Mouse (Mus musculus) heart, postnatal 0 days (tissue): Measurements from ENCODE around the gene Rhbdd3.

Source experiments
- CTCF ChIP-seq: IDR thresholded peaks from 2 replicates; pipeline ENCODE4 v1.5.1; 2016; ENCODE audit warnings: antibody characterized with exemption, control low read depth, low read depth
- EP300 ChIP-seq: IDR thresholded peaks from 2 replicates; pipeline ENCODE4 v1.6.1; 2016; ENCODE audit warnings: antibody characterized with exemption, low read depth

- TF ChIP-seq CTCF (no peak), EP300 (no peak)
These were observed 46.4 kb upstream of the Rhbdd3 start for GRCm38 (mm10) chr11:5052200-5052854.
